Mouse (Mus musculus) hindbrain, embryonic 12.5 days (tissue): ENCODE results near the gene Btbd3. TPM values are rescaled to one million over a fixed set of nuclear protein-coding genes. Genes with fewer than 3 reads are reported as not detected.

ENCODE experiments used
- ATAC-seq: fragments of 200-750 bp; cut with Nextera tagmentation; 2 replicates; pipeline ENCODE4 v1.8.0; 2017; ENCODE audit warnings: moderate TSS enrichment; ENCODE audit not compliant: low FRiP score
- H3K27ac ChIP-seq: fragments of 300-500 bp; sonication (generic); 2 replicates; pipeline ENCODE4 v1.5.1; 2016; ENCODE audit warnings: mild to moderate bottlenecking
- H3K27me3 ChIP-seq: fragments of 300-500 bp; sonication (generic); 2 replicates; pipeline ENCODE4 v1.6.1; 2016; ENCODE audit warnings: mild to moderate bottlenecking
- H3K36me3 ChIP-seq: fragments of 300-500 bp; sonication (generic); 2 replicates; pipeline ENCODE4 v1.6.1; 2016; ENCODE audit warnings: mild to moderate bottlenecking
- H3K4me1 ChIP-seq: fragments of 300-500 bp; sonication (generic); 2 replicates; pipeline ENCODE4 v1.6.1; 2016
- H3K4me2 ChIP-seq: fragments of 300-500 bp; sonication (generic); replicated peaks from 2 replicates; pipeline ENCODE4 v1.6.1; 2016; ENCODE audit warnings: mild to moderate bottlenecking
- H3K4me3 ChIP-seq: fragments of 300-500 bp; sonication (generic); 2 replicates; pipeline ENCODE4 v1.5.1; 2016; ENCODE audit warnings: mild to moderate bottlenecking
- H3K9ac ChIP-seq: fragments of 300-500 bp; sonication (generic); 2 replicates; pipeline ENCODE4 v1.6.1; 2016; ENCODE audit warnings: mild to moderate bottlenecking, moderate library complexity
- H3K9me3 ChIP-seq: fragments of 300-500 bp; sonication (generic); replicated peaks from 2 replicates; pipeline ENCODE4 v1.6.1; 2016; ENCODE audit warnings: mild to moderate bottlenecking
- WGBS: fragments of 180-500 bp; shearing (Covaris S2); methylation state at CpG from one replicate; pipeline ENCODE4 v1.1.7; 2016; 5-methylcytosine and 5-hydroxymethylcytosine counted together
- polyA plus RNA-seq: library from polyadenylated mRNA; unstranded; fragments of >200 nt; fragmentation: Nextera tagmentation; extraction: Ambion mirVana; gene quantifications from 2 replicates; pipeline ENCODE4 v1.2.1, GENCODE M21; 2016

Btbd3 gene
- polyA plus RNA-seq, 1 experiment from 2014 or later: 20.8 TPM

GRCm38 (mm10) chr2:138431991-138432390 lies 175.6 kb downstream of the Btbd3 start:
- Histone ChIP-seq H3K9me3 (no peaks in the 10 kb centered on the region), H3K27me3 (no peaks in the 10 kb centered on the region), H3K4me3 (no peak overlapping the region), H3K4me2 (no peak overlapping the region), H3K4me1 (no peaks in the 10 kb centered on the region), H3K9ac (no peak overlapping the region), H3K27ac (no peak overlapping the region), H3K36me3 (no peaks in the 10 kb centered on the region)
- no peak for ATAC-seq
- 45% methylated on average over 2 of the region's 2 CpGs for WGBS

- Histone ChIP-seq H3K9ac (no peak overlapping the region), H3K27ac (no peak overlapping the region), H3K4me1 (no peaks in the 10 kb centered on the region), H3K9me3 (no peaks in the 10 kb centered on the region), H3K27me3 (no peaks in the 10 kb centered on the region), H3K4me2 (no peak overlapping the region), H3K4me3 (no peak overlapping the region), H3K36me3 (no peaks in the 10 kb centered on the region)
- no peak for ATAC-seq
- 57% methylated on average over 3 of the region's 3 CpGs for WGBS
Observed at GRCm38 (mm10) chr2:138446466-138446865, 190.1 kb downstream of the Btbd3 start.

GRCm38 (mm10) chr2:138446943-138447342 lies 190.6 kb downstream of the Btbd3 start:
- no peaks in the 10 kb centered on the region for H3K9me3 ChIP-seq
- 77% methylated on average over 7 of the region's 7 CpGs for WGBS
- no peak overlapping the region for H3K4me2 ChIP-seq
- no peak overlapping the region for H3K9ac ChIP-seq
- no peaks in the 10 kb centered on the region for H3K27me3 ChIP-seq
- H3K36me3 ChIP-seq: no peaks in the 10 kb centered on the region
- no peak overlapping the region for H3K4me3 ChIP-seq
- ATAC-seq: no peak
- no peaks in the 10 kb centered on the region for H3K4me1 ChIP-seq
- H3K27ac ChIP-seq: no peak overlapping the region

- WGBS: 94% methylated on average over 3 of the region's 3 CpGs
- ATAC-seq: no peak
- Histone ChIP-seq H3K36me3 (no peaks in the 10 kb centered on the region), H3K4me2 (no peak overlapping the region), H3K9ac (no peak overlapping the region), H3K27ac (no peak overlapping the region), H3K4me3 (no peak overlapping the region), H3K9me3 (no peaks in the 10 kb centered on the region), H3K4me1 (no peaks in the 10 kb centered on the region), H3K27me3 (no peaks in the 10 kb centered on the region)
Observed at GRCm38 (mm10) chr2:138447681-138448080, 191.3 kb downstream of the Btbd3 start.

- H3K9ac ChIP-seq: no peak overlapping the region
- no peaks in the 10 kb centered on the region for H3K4me1 ChIP-seq
- no peaks in the 10 kb centered on the region for H3K9me3 ChIP-seq
- no peak for ATAC-seq
- no peaks in the 10 kb centered on the region for H3K27me3 ChIP-seq
- H3K36me3 ChIP-seq: no peaks in the 10 kb centered on the region
- no peak overlapping the region for H3K27ac ChIP-seq
- H3K4me2 ChIP-seq: no peak overlapping the region
- H3K4me3 ChIP-seq: no peak overlapping the region
- WGBS: 72% methylated on average over 22 of the region's 22 CpGs
Observed at GRCm38 (mm10) chr2:138468046-138468572, 211.7 kb downstream of the Btbd3 start.

GRCm38 (mm10) chr2:138473407-138473806 lies 217.0 kb downstream of the Btbd3 start:
- H3K27ac ChIP-seq: no peak overlapping the region
- no peak overlapping the region for H3K4me2 ChIP-seq
- no peaks in the 10 kb centered on the region for H3K9me3 ChIP-seq
- no peak for ATAC-seq
- 77% methylated on average over 5 of the region's 5 CpGs for WGBS
- H3K9ac ChIP-seq: no peak overlapping the region
- H3K27me3 ChIP-seq: no peaks in the 10 kb centered on the region
- no peak overlapping the region for H3K4me3 ChIP-seq
- no peaks in the 10 kb centered on the region for H3K4me1 ChIP-seq
- H3K36me3 ChIP-seq: no peaks in the 10 kb centered on the region

- Histone ChIP-seq H3K27me3 (no peaks in the 10 kb centered on the region), H3K4me2 (no peak overlapping the region), H3K9ac (no peak overlapping the region), H3K9me3 (no peaks in the 10 kb centered on the region), H3K4me1 (no peaks in the 10 kb centered on the region), H3K36me3 (no peaks in the 10 kb centered on the region), H3K27ac (no peak overlapping the region), H3K4me3 (no peak overlapping the region)
- 93% methylated on average over 3 of the region's 3 CpGs for WGBS
- ATAC-seq: no peak
Observed at GRCm38 (mm10) chr2:138476486-138476885, 220.1 kb downstream of the Btbd3 start.

GRCm38 (mm10) chr2:138477278-138477677 lies 220.9 kb downstream of the Btbd3 start:
- Histone ChIP-seq H3K9me3 (no peaks in the 10 kb centered on the region), H3K27me3 (no peaks in the 10 kb centered on the region), H3K9ac (no peak overlapping the region), H3K4me1 (no peaks in the 10 kb centered on the region), H3K4me3 (no peak overlapping the region), H3K27ac (no peak overlapping the region), H3K36me3 (no peaks in the 10 kb centered on the region), H3K4me2 (no peak overlapping the region)
- no peak for ATAC-seq
- WGBS: 95% methylated on average over 5 of the region's 5 CpGs

GRCm38 (mm10) chr2:138482541-138482940 lies 226.2 kb downstream of the Btbd3 start:
- Histone ChIP-seq H3K9me3 (no peaks in the 10 kb centered on the region), H3K36me3 (no peaks in the 10 kb centered on the region), H3K27me3 (no peaks in the 10 kb centered on the region), H3K4me3 (no peak overlapping the region), H3K9ac (no peak overlapping the region), H3K27ac (no peak overlapping the region), H3K4me1 (no peaks in the 10 kb centered on the region), H3K4me2 (no peak overlapping the region)
- 83% methylated on average over 3 of the region's 3 CpGs for WGBS
- ATAC-seq: no peak

- WGBS: 88% methylated on average over 4 of the region's 4 CpGs
Observed at GRCm38 (mm10) chr2:138484871-138485270, 228.5 kb downstream of the Btbd3 start.

GRCm38 (mm10) chr2:138490688-138491405 lies 234.5 kb downstream of the Btbd3 start:
- 83% methylated on average over 2 of the region's 2 CpGs for WGBS
- no peaks in the 10 kb centered on the region for H3K36me3 ChIP-seq
- no peak overlapping the region for H3K4me3 ChIP-seq
- H3K9me3 ChIP-seq: no peaks in the 10 kb centered on the region
- no peaks in the 10 kb centered on the region for H3K4me1 ChIP-seq
- H3K4me2 ChIP-seq: no peak overlapping the region
- no peak overlapping the region for H3K27ac ChIP-seq
- no peaks in the 10 kb centered on the region for H3K27me3 ChIP-seq
- H3K9ac ChIP-seq: no peak overlapping the region
- no peak for ATAC-seq

More at GRCm38 (mm10) chr2:138484871-138485270, 228.5 kb downstream of the Btbd3 start:
- no peaks in the 10 kb centered on the region for H3K4me1 ChIP-seq
- no peak overlapping the region for H3K27ac ChIP-seq
- no peak overlapping the region for H3K4me3 ChIP-seq
- no peaks in the 10 kb centered on the region for H3K36me3 ChIP-seq
- H3K27me3 ChIP-seq: no peaks in the 10 kb centered on the region
- H3K9ac ChIP-seq: no peak overlapping the region
- no peaks in the 10 kb centered on the region for H3K9me3 ChIP-seq
- no peak overlapping the region for H3K4me2 ChIP-seq
- no peak for ATAC-seq

GRCm38 (mm10) chr2:138492176-138492575 lies 235.8 kb downstream of the Btbd3 start:
- H3K27me3 ChIP-seq: no peaks in the 10 kb centered on the region
- H3K36me3 ChIP-seq: no peaks in the 10 kb centered on the region
- H3K4me2 ChIP-seq: no peak overlapping the region
- no peaks in the 10 kb centered on the region for H3K9me3 ChIP-seq
- no peak for ATAC-seq
- H3K4me3 ChIP-seq: no peak overlapping the region
- no peaks in the 10 kb centered on the region for H3K4me1 ChIP-seq
- H3K9ac ChIP-seq: no peak overlapping the region
- H3K27ac ChIP-seq: no peak overlapping the region

- no peak overlapping the region for H3K4me3 ChIP-seq
- H3K36me3 ChIP-seq: no peaks in the 10 kb centered on the region
- 87% methylated on average over 12 of the region's 12 CpGs for WGBS
- no peak overlapping the region for H3K27ac ChIP-seq
- H3K4me2 ChIP-seq: no peak overlapping the region
- H3K9me3 ChIP-seq: no peaks in the 10 kb centered on the region
- no peaks in the 10 kb centered on the region for H3K4me1 ChIP-seq
- no peaks in the 10 kb centered on the region for H3K27me3 ChIP-seq
- no peak for ATAC-seq
- H3K9ac ChIP-seq: no peak overlapping the region
Observed at GRCm38 (mm10) chr2:138503866-138504380, 247.6 kb downstream of the Btbd3 start.
